Mouse (Mus musculus) erythroblast, embryonic 14.5 days (primary cell): ENCODE measurements around the gene Fbxl16. TPM values are rescaled to one million over a fixed set of nuclear protein-coding genes. Genes with fewer than 3 reads are reported as not detected.
A peak's percentile ranks its signal among the peaks of the same experiment; 100 is the strongest.

Experiments
- H3K27me3 ChIP-seq: 2 replicates; pipeline ENCODE4 v1.6.1; 2012; ENCODE audit warnings: inconsistent platforms; ENCODE audit not compliant: control insufficient read depth
- H3K36me3 ChIP-seq: 2 replicates; pipeline ENCODE4 v1.6.1; 2012; ENCODE audit warnings: mild to moderate bottlenecking, inconsistent platforms; ENCODE audit not compliant: control insufficient read depth
- H3K4me1 ChIP-seq: 2 replicates; pipeline ENCODE4 v1.6.1; 2012; ENCODE audit warnings: inconsistent platforms; ENCODE audit not compliant: control insufficient read depth
- H3K4me3 ChIP-seq: replicated peaks from 2 replicates; pipeline ENCODE3; 2012; ENCODE audit warnings: moderate library complexity, mild to moderate bottlenecking, inconsistent platforms
- H3K9me3 ChIP-seq: 2 replicates; pipeline ENCODE4 v1.6.1; 2012; ENCODE audit warnings: low read length, inconsistent platforms, mixed read lengths; ENCODE audit not compliant: control insufficient read depth
- GATA1 ChIP-seq: IDR thresholded peaks from 2 replicates; pipeline ENCODE4 v1.6.1; 2012; ENCODE audit warnings: low read length, inconsistent platforms, mixed read lengths
- TAL1 ChIP-seq: IDR thresholded peaks from 3 replicates; pipeline ENCODE4 v1.6.1; 2012; ENCODE audit warnings: low read length, inconsistent platforms, mixed read lengths
- polyA plus RNA-seq: library from polyadenylated mRNA; stranded (reverse); fragments of >175 nt; gene quantifications from 2 replicates; pipeline ENCODE4 v1.2.3, GENCODE M21; 2012

Fbxl16 gene
- polyA plus RNA-seq, 1 experiment = not detected

DNA sequence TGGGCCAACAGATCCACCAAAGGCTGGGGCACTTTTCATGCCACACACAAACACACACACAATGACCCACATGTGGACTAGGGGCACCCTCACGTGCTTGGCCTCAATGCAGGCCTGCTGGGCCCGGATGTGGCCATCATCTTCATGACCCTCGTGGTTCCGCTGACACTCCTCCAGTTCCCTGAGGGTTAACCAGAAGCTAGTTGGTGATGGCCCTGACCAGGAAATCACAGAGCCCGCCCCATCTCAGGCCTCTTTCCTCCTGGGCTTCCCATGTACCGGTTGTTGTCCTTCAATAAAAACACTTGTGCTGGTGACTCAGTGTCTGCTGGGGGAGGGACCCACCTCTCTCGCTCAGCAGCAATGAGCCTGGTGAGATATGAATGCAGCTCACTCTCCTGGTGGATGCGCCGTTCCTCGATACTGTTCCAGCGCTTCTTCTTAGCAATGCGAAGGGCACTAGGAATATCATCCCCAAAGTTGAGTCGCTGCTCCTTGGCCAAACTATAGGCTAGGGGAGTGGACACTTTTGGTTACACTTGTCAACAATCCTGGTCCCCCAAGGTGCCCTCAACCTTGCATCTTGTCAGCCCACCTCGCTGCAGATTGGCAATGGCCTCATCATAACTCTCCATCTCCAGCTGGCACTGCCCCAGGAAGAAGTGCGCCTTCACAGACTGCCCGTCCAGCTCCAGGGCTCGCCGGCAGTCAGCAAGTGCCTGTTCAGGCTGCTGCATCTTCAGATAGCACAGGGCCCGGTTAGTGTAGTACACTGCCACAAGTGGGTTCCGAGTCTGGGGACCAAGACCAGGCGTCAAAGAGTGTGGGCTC, 22.8 kb downstream of the Fbxl16 start:
- Histone ChIP-seq H3K36me3 (peaks cover 69% of the 10 kb centered on the region), H3K9me3 (no peaks in the 10 kb centered on the region), H3K27me3 (no peaks in the 10 kb centered on the region), H3K4me3 (peak overlapping the region; percentile 81), H3K4me1 (peaks cover 93% of the 10 kb centered on the region)
- TF ChIP-seq TAL1 (no peak), GATA1 (no peak)

DNA sequence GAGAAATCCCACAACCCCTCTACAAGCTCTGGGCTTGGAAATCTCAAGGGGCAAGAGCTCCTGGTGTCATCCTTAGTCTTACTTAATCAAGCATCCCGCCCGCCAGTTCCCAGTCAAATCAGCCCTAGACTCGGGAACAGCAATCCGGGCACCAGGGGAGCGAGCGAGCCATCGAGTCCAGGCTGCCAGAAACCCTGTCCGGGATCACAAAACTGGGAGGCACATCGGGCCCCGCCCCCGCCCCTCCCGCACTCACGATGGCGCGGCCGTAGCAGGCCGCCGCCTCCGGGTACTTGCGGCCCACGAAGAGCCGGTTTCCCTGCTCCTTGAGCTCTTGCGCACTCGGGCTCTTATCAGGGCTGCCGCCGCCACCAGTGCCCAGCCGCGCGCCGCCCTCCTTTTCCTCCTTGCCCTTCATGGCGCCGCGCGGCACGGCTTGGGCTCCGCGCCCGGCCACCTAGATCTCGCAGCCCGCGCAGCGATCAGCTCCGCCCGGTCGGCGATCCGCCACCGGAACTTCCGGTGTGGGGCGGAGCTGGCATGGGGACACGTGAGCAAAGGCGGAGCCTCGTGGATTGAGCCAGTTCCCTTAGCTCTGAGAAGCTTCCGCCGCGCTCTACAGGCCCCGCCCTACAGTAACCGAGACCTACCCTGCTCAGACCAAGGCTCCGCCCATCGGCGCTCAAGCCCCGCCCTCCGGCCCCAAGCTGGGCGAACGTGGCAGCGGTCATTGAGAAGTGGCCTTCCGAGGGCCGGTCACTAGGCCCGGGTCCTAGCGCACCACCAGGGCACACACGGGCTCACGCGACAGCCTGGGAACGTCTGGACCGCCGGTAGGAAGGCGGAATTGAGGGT, 23.8 kb downstream of the Fbxl16 start:
- H3K4me3 ChIP-seq = peak overlapping the region; percentile 81
- peaks cover 94% of the 10 kb centered on the region for H3K4me1 ChIP-seq
- H3K9me3 ChIP-seq = no peaks in the 10 kb centered on the region
- no peak for TF ChIP-seq GATA1
- no peak for TF ChIP-seq TAL1
- no peaks in the 10 kb centered on the region for H3K27me3 ChIP-seq
- H3K36me3 ChIP-seq = peaks cover 66% of the 10 kb centered on the region

DNA sequence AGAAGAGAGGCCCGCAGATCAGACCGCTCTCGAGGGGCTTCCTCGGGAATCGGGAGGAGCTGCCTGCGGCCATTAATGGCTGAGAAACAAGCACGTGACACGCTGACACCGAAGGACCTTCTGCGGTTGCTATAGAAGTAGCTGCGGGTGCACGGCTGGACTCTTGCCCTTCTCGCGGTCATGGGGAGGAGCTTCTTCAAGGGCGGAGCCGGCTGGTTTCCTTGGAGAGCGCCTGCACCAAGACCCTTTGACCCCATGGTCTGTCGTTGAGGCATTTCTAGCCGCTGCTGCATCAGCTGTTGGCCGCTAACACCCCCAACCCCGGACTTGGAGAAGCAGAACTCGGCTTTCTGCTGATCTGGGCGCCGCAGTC, 24.4 kb downstream of the Fbxl16 start, which contains the start of gene Stub1:
Stub1 (minus strand) TSS at position 114 of the 373 bp plus-strand sequence.
- H3K9me3 ChIP-seq = no peaks in the 10 kb centered on the region
- H3K36me3 ChIP-seq = peaks cover 66% of the 10 kb centered on the region
- peak within 1 kb of the TSS; percentile 81 for H3K4me3 ChIP-seq
- no peak for TF ChIP-seq GATA1
- TF ChIP-seq TAL1 = no peak
- no peaks in the 10 kb centered on the region for H3K27me3 ChIP-seq
- peaks cover 95% of the 10 kb centered on the region for H3K4me1 ChIP-seq

DNA sequence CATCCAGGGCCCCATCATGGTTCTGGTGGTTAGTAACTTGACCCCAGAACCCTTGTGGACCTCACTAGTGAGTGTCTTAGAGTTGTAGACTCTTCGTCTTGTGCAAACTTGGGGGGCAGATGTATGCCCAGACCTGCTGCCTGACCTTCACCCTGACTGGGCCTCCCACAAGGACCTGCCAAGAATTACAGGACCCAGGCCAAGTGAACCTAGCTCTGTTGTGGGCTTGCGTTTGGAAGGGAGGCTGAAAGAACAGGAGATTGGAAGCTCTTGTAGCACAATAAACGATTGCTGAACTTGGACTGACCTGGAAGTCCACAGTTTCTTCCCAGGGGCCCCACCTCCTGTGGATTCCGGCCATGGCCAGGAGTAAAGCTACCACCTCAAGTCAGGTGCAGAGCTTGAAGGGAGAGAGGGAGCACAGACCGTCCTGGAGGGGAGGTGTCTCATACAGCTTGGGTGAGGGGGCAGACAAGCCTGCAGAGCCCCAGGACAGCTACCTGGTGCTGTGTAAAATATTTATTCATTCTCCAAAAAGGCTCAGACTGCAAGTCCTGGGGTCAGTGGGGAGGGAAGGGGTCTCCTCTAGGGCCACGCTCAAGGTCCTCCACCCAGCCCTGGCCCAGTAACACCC, 25.2 kb downstream of the Fbxl16 start:
- Histone ChIP-seq H3K4me1 (peaks cover 92% of the 10 kb centered on the region), H3K36me3 (peaks cover 71% of the 10 kb centered on the region)

DNA sequence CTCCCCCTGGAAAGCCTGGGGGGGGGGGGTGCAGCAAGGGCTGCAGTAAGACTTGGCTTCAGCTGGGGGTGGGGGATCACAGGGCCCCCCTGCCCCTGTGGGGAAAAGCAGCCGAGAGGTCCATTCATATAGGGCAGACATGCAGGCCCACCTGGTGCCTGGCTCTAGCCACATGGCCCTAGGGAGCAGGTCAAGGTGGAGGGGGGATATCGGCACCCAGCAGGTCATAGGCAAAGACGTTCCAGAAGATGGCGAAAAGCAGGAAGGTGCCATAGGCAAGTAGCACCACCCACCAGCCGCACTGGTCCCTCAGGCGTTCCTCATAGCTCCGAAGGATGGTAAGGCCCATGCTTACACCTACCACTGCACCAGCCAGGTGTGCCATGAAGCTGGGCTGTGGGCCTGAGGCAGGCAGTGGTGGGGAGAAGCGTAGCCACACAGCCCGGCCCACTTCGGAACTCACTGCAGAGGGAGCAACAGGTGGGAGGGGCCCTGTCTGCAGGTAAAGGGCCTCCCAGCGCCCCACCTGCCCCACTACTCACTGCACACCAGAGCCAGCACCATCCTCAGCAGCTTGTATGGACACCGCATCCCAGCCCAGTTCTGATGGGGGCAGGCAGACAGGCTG, 25.8 kb downstream of the Fbxl16 start:
- no peak for TF ChIP-seq TAL1
- no peak for TF ChIP-seq GATA1
- peaks cover 91% of the 10 kb centered on the region for H3K4me1 ChIP-seq
- H3K36me3 ChIP-seq = peaks cover 71% of the 10 kb centered on the region
- H3K27me3 ChIP-seq = no peaks in the 10 kb centered on the region
- no peaks in the 10 kb centered on the region for H3K9me3 ChIP-seq
- H3K4me3 ChIP-seq = peak overlapping the region; percentile 81

More for the DNA sequence above, 25.2 kb downstream of the Fbxl16 start:
- H3K4me3 ChIP-seq = peak overlapping the region; percentile 81
- no peaks in the 10 kb centered on the region for H3K27me3 ChIP-seq
- H3K9me3 ChIP-seq = no peaks in the 10 kb centered on the region
- no peak for TF ChIP-seq GATA1
- TF ChIP-seq TAL1 = no peak

DNA sequence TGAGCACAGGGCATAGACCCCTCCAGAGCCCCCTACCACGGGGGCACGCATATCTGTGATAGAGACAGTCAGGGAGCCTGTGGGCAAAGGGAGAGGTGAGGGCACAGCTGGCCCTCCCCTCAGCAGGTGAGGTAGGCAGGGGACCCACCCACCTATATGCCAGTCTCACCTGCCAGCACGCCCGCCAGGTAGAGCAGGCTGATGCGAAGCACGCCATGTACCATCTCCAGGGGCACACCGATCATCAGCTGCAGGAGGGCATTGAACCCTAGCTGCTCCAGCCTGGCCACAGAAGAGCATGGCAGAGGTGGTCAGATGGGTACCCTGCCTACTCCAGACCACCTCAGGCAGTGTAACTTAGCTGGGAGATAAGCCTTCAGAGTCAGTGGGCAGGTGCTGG, 26.4 kb downstream of the Fbxl16 start:
- Histone ChIP-seq H3K4me3 (no peak overlapping the region), H3K9me3 (no peaks in the 10 kb centered on the region), H3K36me3 (peaks cover 71% of the 10 kb centered on the region), H3K27me3 (no peaks in the 10 kb centered on the region), H3K4me1 (peaks cover 85% of the 10 kb centered on the region)
- TF ChIP-seq GATA1 = no peak

DNA sequence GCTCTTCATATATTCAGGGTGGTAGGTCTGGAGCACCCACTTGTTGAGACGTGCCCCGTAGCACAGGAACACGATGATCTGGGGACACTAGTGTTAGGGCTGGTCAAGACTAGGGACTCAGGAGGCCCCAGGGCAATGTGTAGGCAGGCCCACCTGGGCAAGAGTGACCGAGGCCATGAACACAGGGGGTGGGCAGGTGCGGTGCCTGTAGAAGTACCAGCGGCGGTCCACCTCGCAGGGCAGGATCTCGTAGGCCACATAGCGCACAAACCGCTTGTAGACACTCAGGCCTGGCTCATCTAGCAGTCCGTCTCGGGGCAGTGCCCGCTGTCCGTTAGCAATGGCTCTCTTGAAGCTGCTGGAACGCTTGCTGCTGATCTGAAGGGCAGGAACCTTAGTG, 26.9 kb downstream of the Fbxl16 start:
- H3K36me3 ChIP-seq = peaks cover 71% of the 10 kb centered on the region

DNA sequence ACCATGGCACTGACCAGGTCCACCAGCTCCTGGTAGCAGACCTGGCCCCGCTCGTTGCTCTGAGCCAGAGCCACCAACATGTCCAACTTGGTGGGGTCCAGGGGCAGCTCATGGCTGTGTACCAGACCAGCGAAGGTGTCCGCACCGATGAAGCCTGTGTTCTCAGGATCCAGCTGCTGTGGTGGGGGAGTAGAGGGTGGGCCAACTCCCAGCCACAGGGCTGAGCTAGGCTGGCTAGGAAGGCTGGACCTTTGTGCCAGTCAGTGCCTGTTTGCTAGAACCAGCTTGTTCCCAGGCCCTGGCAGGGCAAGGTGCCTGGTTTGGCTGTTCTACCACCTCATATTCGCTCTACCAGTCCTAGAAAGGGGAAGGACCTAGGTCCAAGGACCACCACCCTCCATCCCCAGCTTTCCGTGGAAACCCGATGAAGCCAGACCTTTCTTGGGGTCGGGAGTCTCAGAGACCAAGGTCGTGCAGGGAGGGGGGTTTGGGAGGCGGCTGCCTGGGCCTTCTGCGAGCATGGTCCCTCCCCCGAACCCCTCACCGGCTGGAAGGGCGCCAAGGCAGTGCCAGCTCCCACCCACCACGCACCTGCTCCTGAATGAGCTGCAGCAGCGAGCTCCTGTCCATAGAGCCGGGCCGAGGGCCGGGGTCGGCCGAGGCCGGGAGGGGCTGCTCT, 27.7 kb downstream of the Fbxl16 start:
- Histone ChIP-seq H3K9me3 (no peaks in the 10 kb centered on the region), H3K4me3 (peak overlapping the region; percentile 39), H3K4me1 (peaks cover 82% of the 10 kb centered on the region), H3K36me3 (peaks cover 71% of the 10 kb centered on the region), H3K27me3 (no peaks in the 10 kb centered on the region)
- TF ChIP-seq TAL1 (no peak), GATA1 (no peak)

More for the DNA sequence above, 26.9 kb downstream of the Fbxl16 start:
- no peaks in the 10 kb centered on the region for H3K27me3 ChIP-seq
- peaks cover 84% of the 10 kb centered on the region for H3K4me1 ChIP-seq
- TF ChIP-seq GATA1 (no peak), TAL1 (no peak)
- no peaks in the 10 kb centered on the region for H3K9me3 ChIP-seq
- H3K4me3 ChIP-seq = no peak overlapping the region
